Mouse (Mus musculus): ENCODE measurements around the gene Ppil1. TPM values are rescaled to one million over a fixed set of nuclear protein-coding genes. Genes with fewer than 3 reads are reported as not detected.
"Not testable (repeated sequence)": the region's sequence is repeated elsewhere in the genome, so short reads cannot be mapped to it uniquely, and the experiment has no call there.

The Ppil1 gene
- polyA plus RNA-seq, 1 experiment: 26.0 TPM

DNA sequence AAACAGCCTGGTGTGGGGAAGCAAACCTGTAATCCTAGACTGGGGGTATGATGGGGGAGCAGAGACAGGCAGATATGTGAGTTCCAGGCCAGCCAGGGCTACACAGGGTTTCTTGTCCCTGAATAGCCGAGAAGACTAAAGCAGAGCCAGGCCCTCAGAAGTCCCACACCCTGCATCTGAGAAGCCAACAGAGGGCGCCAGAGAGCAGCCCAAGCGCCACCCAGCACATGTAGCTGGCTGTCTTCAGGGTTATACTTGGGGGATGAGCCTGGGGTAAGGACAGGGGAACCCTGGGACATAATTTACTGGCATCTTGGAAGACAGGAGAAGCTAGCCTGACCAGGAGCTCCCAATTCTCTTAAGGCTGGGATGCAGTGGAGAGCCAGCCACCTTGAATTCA lies 4.5 kb downstream of the Ppil1 start:
- WGBS: 3% methylated on average over 3 of the region's 3 CpGs
- H3K27ac ChIP-seq (ENCODE audit: insufficient read depth, low read depth, low read length): no peak overlapping the region

DNA sequence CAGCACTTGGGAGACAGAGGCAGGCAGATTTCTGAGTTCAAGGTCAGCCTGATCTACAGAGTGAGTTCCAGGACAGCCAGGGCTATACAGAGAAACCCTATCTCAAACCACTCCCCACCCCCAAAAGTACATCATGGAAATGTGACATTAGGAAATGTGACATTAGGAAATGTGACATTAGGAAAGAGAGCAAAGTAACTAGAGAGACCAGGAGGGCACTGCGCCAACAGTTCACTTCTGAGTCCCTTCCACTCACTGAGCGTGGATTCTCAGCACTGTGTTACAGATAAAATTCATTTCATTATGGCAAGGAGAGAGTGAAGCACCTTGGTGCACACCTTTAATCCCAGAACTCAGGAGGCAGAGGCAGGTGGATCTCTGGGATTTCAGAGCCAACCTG lies 5.1 kb downstream of the Ppil1 start:
- WGBS: 87% methylated on average over 2 of the region's 2 CpGs
- no peak overlapping the region for H3K27ac ChIP-seq (ENCODE audit: insufficient read depth, low read depth, low read length)

More for the DNA sequence above, 4.5 kb downstream of the Ppil1 start:
- TF ChIP-seq POLR2A (IDR thresholded peaks at IDR 0.05; ENCODE audit: low read depth, low read length) (no peak), CTCF (IDR thresholded peaks at IDR 0.05; ENCODE audit: extremely low read depth, insufficient read length, insufficient replicate concordance, low read depth, low read length) (peak; percentile 100)
- H3K36me3 ChIP-seq (ENCODE audit: control insufficient read depth, insufficient read depth, low read length): peaks cover 17% of the 10 kb centered on the region
- no peaks in the 10 kb centered on the region for H3K27me3 ChIP-seq (ENCODE audit: control insufficient read depth, insufficient read depth, low read length)
- H3K4me1 ChIP-seq (ENCODE audit: control insufficient read depth, insufficient read depth, insufficient read length, low read length): peaks cover 14% of the 10 kb centered on the region
- H3K4me3 ChIP-seq (ENCODE audit: low read depth, low read length): no peak overlapping the region

DNA sequence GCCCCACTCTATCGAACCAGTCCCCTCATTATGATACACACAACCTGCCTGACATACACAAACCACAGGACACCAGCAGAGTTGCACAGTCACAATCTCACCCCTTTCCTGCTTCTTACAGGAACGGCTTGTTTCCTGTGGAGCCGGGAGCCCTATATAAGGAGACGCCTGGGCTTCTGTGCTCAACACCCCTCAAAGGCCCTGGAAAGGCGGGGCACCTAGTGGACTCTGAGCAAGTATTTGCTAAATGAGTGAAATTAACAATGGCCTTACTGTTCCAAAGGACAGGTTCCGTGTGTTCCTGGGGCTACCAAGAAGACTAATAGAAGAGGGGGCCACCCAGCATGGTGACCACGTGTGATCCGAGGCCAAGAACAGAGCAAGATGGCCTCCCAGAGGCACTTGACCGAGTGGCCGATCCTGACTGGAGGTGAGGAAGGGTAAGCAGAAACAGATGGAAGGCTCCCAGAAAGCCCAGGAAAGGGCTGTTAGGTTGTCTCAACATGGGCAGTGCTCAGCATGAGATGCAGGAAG lies 5.9 kb downstream of the Ppil1 start:
- Histone ChIP-seq H3K4me1 (ENCODE audit: control insufficient read depth, insufficient read depth, insufficient read length, low read length) (peaks cover 12% of the 10 kb centered on the region), H3K27me3 (ENCODE audit: control insufficient read depth, insufficient read depth, low read length) (no peaks in the 10 kb centered on the region), H3K27ac (ENCODE audit: insufficient read depth, low read depth, low read length) (no peak overlapping the region), H3K36me3 (ENCODE audit: control insufficient read depth, insufficient read depth, low read length) (peaks cover 21% of the 10 kb centered on the region), H3K4me3 (ENCODE audit: low read depth, low read length) (no peak overlapping the region)
- WGBS: 50% methylated on average over 10 of the region's 10 CpGs
- no peak for TF ChIP-seq CTCF (IDR thresholded peaks at IDR 0.05; ENCODE audit: extremely low read depth, insufficient read length, insufficient replicate concordance, low read depth, low read length)
- no peak for TF ChIP-seq POLR2A (IDR thresholded peaks at IDR 0.05; ENCODE audit: low read depth, low read length)

More for the DNA sequence above, 5.1 kb downstream of the Ppil1 start:
- no peak overlapping the region for H3K4me3 ChIP-seq (ENCODE audit: low read depth, low read length)
- H3K27me3 ChIP-seq (ENCODE audit: control insufficient read depth, insufficient read depth, low read length): no peaks in the 10 kb centered on the region
- H3K36me3 ChIP-seq (ENCODE audit: control insufficient read depth, insufficient read depth, low read length): peaks cover 20% of the 10 kb centered on the region
- no peak for TF ChIP-seq CTCF (IDR thresholded peaks at IDR 0.05; ENCODE audit: extremely low read depth, insufficient read length, insufficient replicate concordance, low read depth, low read length)
- TF ChIP-seq POLR2A (IDR thresholded peaks at IDR 0.05; ENCODE audit: low read depth, low read length): no peak
- peaks cover 12% of the 10 kb centered on the region for H3K4me1 ChIP-seq (ENCODE audit: control insufficient read depth, insufficient read depth, insufficient read length, low read length)

DNA sequence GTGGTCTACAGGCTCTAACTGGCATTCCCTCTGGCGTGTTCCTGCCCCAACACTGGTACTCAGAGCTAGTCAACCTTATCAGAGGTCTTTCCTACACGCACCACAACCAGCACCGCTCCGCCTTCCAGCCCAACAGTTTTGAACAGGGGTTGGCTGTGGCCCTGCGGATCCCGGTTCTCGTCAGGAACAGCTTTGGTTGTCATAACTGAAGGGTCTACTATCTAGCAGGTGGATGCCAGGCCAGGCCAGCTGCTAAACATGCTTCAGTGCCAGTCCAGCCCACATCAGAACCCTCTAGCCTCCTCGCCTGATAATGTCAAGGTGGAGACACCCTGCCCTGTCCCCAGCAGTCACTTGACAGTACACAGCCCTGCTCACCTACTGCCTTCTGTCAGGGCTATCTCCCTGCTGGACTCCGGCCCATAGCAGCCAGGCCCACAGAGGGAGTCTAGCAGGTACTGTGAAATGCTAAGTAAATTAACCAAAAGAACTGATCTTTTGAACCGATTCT lies 6.9 kb downstream of the Ppil1 start:
- no peak overlapping the region for H3K4me3 ChIP-seq (ENCODE audit: low read depth, low read length)
- 89% methylated on average over 10 of the region's 10 CpGs for WGBS
- no peaks in the 10 kb centered on the region for H3K27me3 ChIP-seq (ENCODE audit: control insufficient read depth, insufficient read depth, low read length)
- no peak overlapping the region for H3K27ac ChIP-seq (ENCODE audit: insufficient read depth, low read depth, low read length)
- peaks cover 11% of the 10 kb centered on the region for H3K4me1 ChIP-seq (ENCODE audit: control insufficient read depth, insufficient read depth, insufficient read length, low read length)
- no peak for TF ChIP-seq POLR2A (IDR thresholded peaks at IDR 0.05; ENCODE audit: low read depth, low read length)
- TF ChIP-seq CTCF (IDR thresholded peaks at IDR 0.05; ENCODE audit: extremely low read depth, insufficient read length, insufficient replicate concordance, low read depth, low read length): no peak
- peaks cover 21% of the 10 kb centered on the region for H3K36me3 ChIP-seq (ENCODE audit: control insufficient read depth, insufficient read depth, low read length)

DNA sequence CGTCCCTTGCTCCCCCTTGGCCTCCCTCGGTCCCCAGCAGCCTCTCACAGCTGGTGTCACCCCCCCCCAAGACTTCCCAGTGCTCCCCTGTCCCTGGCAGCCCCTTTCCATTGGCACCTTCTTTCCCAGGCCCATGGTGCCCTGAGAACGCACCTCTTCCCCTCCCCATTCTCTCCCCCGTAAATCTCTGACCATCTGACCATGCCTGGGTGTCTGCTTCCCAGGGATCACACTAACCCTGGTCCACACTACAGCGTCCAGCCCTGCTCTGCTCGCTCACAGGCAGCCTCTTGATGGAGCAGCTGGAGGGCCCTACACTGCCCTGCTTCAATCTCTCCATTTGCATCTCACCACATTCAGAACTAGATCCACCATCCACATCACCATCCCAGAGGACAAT lies 7.5 kb downstream of the Ppil1 start:
- TF ChIP-seq POLR2A (IDR thresholded peaks at IDR 0.05; ENCODE audit: low read depth, low read length) (no peak), CTCF (IDR thresholded peaks at IDR 0.05; ENCODE audit: extremely low read depth, insufficient read length, insufficient replicate concordance, low read depth, low read length) (no peak)
- H3K4me1 ChIP-seq (ENCODE audit: control insufficient read depth, insufficient read depth, insufficient read length, low read length): peaks cover 15% of the 10 kb centered on the region
- 86% methylated on average over 6 of the region's 6 CpGs for WGBS
- H3K27me3 ChIP-seq (ENCODE audit: control insufficient read depth, insufficient read depth, low read length): no peaks in the 10 kb centered on the region
- H3K36me3 ChIP-seq (ENCODE audit: control insufficient read depth, insufficient read depth, low read length): peaks cover 20% of the 10 kb centered on the region
- no peak overlapping the region for H3K27ac ChIP-seq (ENCODE audit: insufficient read depth, low read depth, low read length)
- no peak overlapping the region for H3K4me3 ChIP-seq (ENCODE audit: low read depth, low read length)

DNA sequence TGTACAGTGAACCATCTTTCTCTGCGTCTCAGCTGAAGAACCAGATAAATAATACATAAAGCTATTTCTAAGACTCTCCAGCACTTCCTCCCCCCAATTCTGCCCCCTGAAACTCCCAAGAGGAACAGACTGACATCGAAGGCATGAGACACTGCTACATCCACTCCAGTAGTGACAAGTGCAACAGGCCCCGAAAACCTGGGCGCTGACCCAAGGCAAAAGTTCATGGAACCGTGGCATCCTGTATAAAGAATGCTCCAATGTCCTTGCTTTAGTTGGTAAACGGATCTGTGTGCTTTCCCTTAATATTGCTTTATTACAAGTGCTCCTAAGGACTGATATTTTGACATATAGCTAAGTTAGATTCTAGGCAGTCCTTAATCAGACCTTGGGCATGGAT lies 9.2 kb downstream of the Ppil1 start:
- H3K27ac ChIP-seq (ENCODE audit: insufficient read depth, low read depth, low read length); H3K27me3 ChIP-seq (ENCODE audit: control insufficient read depth, insufficient read depth, low read length); H3K4me3 ChIP-seq (ENCODE audit: low read depth, low read length): not testable (repeated sequence)
- peaks cover 14% of the 10 kb centered on the region; the same call in 1 of the 2 replicates for H3K4me1 ChIP-seq (ENCODE audit: control insufficient read depth, insufficient read depth, insufficient read length, low read length)
- peaks cover 22% of the 10 kb centered on the region for H3K36me3 ChIP-seq (ENCODE audit: control insufficient read depth, insufficient read depth, low read length)
- WGBS: 91% methylated on average over 6 of the region's 6 CpGs

DNA sequence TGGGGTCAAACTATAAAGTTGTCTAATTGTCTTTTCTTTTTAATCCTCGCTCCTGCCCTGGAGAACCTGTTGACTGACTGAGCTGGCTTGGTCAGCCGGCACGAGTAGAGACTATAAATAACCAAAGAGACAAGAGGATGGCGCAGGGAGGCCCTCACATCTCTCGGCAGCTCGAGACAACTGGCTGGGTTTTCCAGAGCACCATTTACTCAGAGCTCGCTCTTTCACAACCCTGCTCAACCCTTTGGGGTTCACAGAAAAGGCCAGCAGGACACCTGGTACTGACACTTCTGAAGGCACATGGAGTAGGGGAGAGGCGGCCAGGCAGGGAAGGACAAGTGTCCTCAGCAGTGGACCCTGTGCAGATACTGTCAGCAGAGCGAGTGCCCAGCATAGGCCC lies 10.3 kb downstream of the Ppil1 start:
- no peaks in the 10 kb centered on the region for H3K27me3 ChIP-seq (ENCODE audit: control insufficient read depth, insufficient read depth, low read length)
- no peak overlapping the region for H3K27ac ChIP-seq (ENCODE audit: insufficient read depth, low read depth, low read length)
- H3K4me1 ChIP-seq (ENCODE audit: control insufficient read depth, insufficient read depth, insufficient read length, low read length): peaks cover 12% of the 10 kb centered on the region; the same call in 1 of the 2 replicates
- 88% methylated on average over 9 of the region's 9 CpGs for WGBS
- TF ChIP-seq POLR2A (IDR thresholded peaks at IDR 0.05; ENCODE audit: low read depth, low read length) (no peak), CTCF (IDR thresholded peaks at IDR 0.05; ENCODE audit: extremely low read depth, insufficient read length, insufficient replicate concordance, low read depth, low read length) (no peak)
- no peak overlapping the region for H3K4me3 ChIP-seq (ENCODE audit: low read depth, low read length)
- H3K36me3 ChIP-seq (ENCODE audit: control insufficient read depth, insufficient read depth, low read length): peaks cover 22% of the 10 kb centered on the region
